ENCODE assay signal across 9 mouse cellular contexts in genomic region chr1:90927929-90928574, GRCm38 (mm10). TPM values are rescaled to one million over a fixed set of nuclear protein-coding genes. Genes with fewer than 3 reads are reported as not detected.
A peak's percentile ranks its signal among the peaks of the same experiment; 100 is the strongest.
DNase-seq lines count a peak whose midpoint lies in the region; ATAC-seq and TF ChIP-seq lines count a peak whose summit lies in the region.
"Had no signal": no experiment of that assay in that cellular context is flagged by ENCODE, and none has a peak within 500 bp of the region (broad histone marks: within the 10 kb centered on the region; RNA-seq: fewer than 3 reads in every experiment).

No protein-coding gene starts in this region.

- no peaks in the 10 kb centered on the region for H3K27me3 ChIP-seq in lung, embryonic 16.5 days (ENCODE audit: control insufficient read depth, insufficient read depth, low read depth, low read length)
- peaks cover 19% of the 10 kb centered on the region for H3K27me3 ChIP-seq in forebrain, embryonic 10.5 days (ENCODE audit: poor library complexity, severe bottlenecking)
- H3K27me3 ChIP-seq in limb, embryonic 13.5 days: peaks cover 15% of the 10 kb centered on the region; the same call in 1 of the 2 replicates

- H3K27ac ChIP-seq in lung, embryonic 16.5 days (ENCODE audit: low read length): peak overlapping the region; percentile 64
- H3K27ac ChIP-seq in forebrain, embryonic 10.5 days: peak overlapping the region; percentile 30; the same call in 1 of the 2 replicates
- peak overlapping the region; percentile 28; the same call in 1 of the 2 replicates for H3K27ac ChIP-seq in limb, embryonic 13.5 days
- H3K27ac ChIP-seq in olfactory bulb, adult 2 months (ENCODE audit: insufficient read depth, low read depth, low read length): no peak overlapping the region

- intact Hi-C loops in gastrocnemius, postnatal 14 days (cut with DNase I; ENCODE audit: low total_unique reads): loop anchor here (2.0 kb wide), 1 partner anchor 29 kb away; no protein-coding TSS in a partner anchor

- peak; percentile 59 for ATAC-seq in lung, embryonic 16.5 days (ENCODE audit: low read depth)
- ATAC-seq in limb, embryonic 13.5 days (ENCODE audit: low FRiP score, low read depth): 0 out of 2 replicates have a peak, but pooled peaks have one; percentile 36

- no peaks in the 10 kb centered on the region for H3K36me3 ChIP-seq in lung, embryonic 16.5 days (ENCODE audit: control insufficient read depth, insufficient read depth, low read length)
- H3K36me3 ChIP-seq in forebrain, embryonic 10.5 days (replicated peaks): no peaks in the 10 kb centered on the region
- no peaks in the 10 kb centered on the region for H3K36me3 ChIP-seq in limb, embryonic 13.5 days

- no peak for DNase-seq in lung, postnatal 14 days
- no peak for DNase-seq in forebrain, embryonic 10.5 days (ENCODE audit: extremely low spot score, low spot score)
- no peak for DNase-seq in left cerebral cortex, adult 9 months (ENCODE audit: low spot score in 2 of 2)
- DNase-seq in gastrocnemius, postnatal 14 days: no peak
- DNase-seq in frontal cortex, adult 2 months (ENCODE audit: extremely low spot score in 1 of 2, low spot score in 1 of 2): no peak

- no peak for TF ChIP-seq POLR2A in olfactory bulb, adult 2 months (IDR thresholded peaks at IDR 0.05; ENCODE audit: insufficient read depth, low read depth, low read length)

- peak overlapping the region; percentile 70 for H3K4me2 ChIP-seq in lung, embryonic 16.5 days (ENCODE audit: low read depth, low read length)
- H3K4me2 ChIP-seq in limb, embryonic 13.5 days (replicated peaks): peak overlapping the region; percentile 86

- WGBS in lung, embryonic 16.5 days: 2% methylated on average over 23 of the region's 23 CpGs
- 2% methylated on average over 23 of the region's 23 CpGs for WGBS in forebrain, embryonic 10.5 days
- WGBS in limb, embryonic 13.5 days: 2% methylated on average over 23 of the region's 23 CpGs
- WGBS in olfactory bulb, adult 2 months: 5% methylated on average over 23 of the region's 23 CpGs

- H3K4me1 ChIP-seq in lung, embryonic 16.5 days (replicated peaks; ENCODE audit: control insufficient read depth, insufficient read depth, low read length): peaks cover 16% of the 10 kb centered on the region
- H3K4me1 ChIP-seq in forebrain, embryonic 10.5 days: peaks cover 15% of the 10 kb centered on the region
- H3K4me1 ChIP-seq in limb, embryonic 13.5 days: peaks cover 19% of the 10 kb centered on the region
- H3K4me1 ChIP-seq in olfactory bulb, adult 2 months (ENCODE audit: control insufficient read depth, insufficient read depth, low read length): peaks cover 6% of the 10 kb centered on the region

- H3K9ac ChIP-seq in lung, embryonic 16.5 days (ENCODE audit: low read length): peak overlapping the region; percentile 57
- H3K9ac ChIP-seq in limb, embryonic 13.5 days: peak overlapping the region; percentile 57

- peak; percentile 9; the same call in 1 of the 2 replicates for TF ChIP-seq CTCF in olfactory bulb, adult 2 months (IDR thresholded peaks at IDR 0.05; ENCODE audit: insufficient read depth, low read depth, low read length)

- H3K9me3 ChIP-seq in lung, embryonic 16.5 days (ENCODE audit: control insufficient read depth, low read length): no peaks in the 10 kb centered on the region
- H3K9me3 ChIP-seq in forebrain, embryonic 10.5 days: no peaks in the 10 kb centered on the region
- no peaks in the 10 kb centered on the region for H3K9me3 ChIP-seq in limb, embryonic 13.5 days

- H3K4me3 ChIP-seq in lung, embryonic 16.5 days (ENCODE audit: low read length): peak overlapping the region; percentile 38
- H3K4me3 ChIP-seq in forebrain, embryonic 10.5 days: peak overlapping the region; percentile 50
- peak overlapping the region; percentile 40 for H3K4me3 ChIP-seq in limb, embryonic 13.5 days
- no peak overlapping the region for H3K4me3 ChIP-seq in olfactory bulb, adult 2 months (ENCODE audit: insufficient read depth, low read depth, low read length)

RNA-seq across cellular contexts. Expression of gene Mlph, which starts 13.2 kb away (rescaled TPM):
- 1.5 and 2.0 TPM in 2 replicates for polyA plus RNA-seq in lung, embryonic 16.5 days (2015; fragmentation: Nextera tagmentation; extraction: Ambion mirVana)
- 0.06 and 0.17 TPM in 2 replicates for polyA plus RNA-seq in forebrain, embryonic 10.5 days (2016; fragmentation: Nextera tagmentation; extraction: Ambion mirVana)
- 0.37 and 0.87 TPM in 2 replicates for polyA plus RNA-seq in limb, embryonic 13.5 days (2015; fragmentation: Nextera tagmentation; extraction: Ambion mirVana)
- polyA plus RNA-seq in olfactory bulb, adult 2 months (2012; ENCODE audit: insufficient read depth, insufficient read length, low replicate concordance, missing spikeins): not detected in 2 replicates
- under 1 TPM; 0.31 to 0.35 TPM for total RNA-seq in gastrocnemius, postnatal 14 days (2021)
- 0.69 and 1.2 TPM in 2 replicates for polyA plus RNA-seq in frontal cortex, adult 2 months (2012; rRNA removed)

RNA-seq across cellular contexts. Expression of gene Prlh, which starts 24.9 kb away (rescaled TPM):
- not detected in 2 replicates for polyA plus RNA-seq in lung, embryonic 16.5 days (2015; fragmentation: Nextera tagmentation; extraction: Ambion mirVana)
- not detected in 2 replicates for polyA plus RNA-seq in forebrain, embryonic 10.5 days (2016; fragmentation: Nextera tagmentation; extraction: Ambion mirVana)
- polyA plus RNA-seq in limb, embryonic 13.5 days (2015; fragmentation: Nextera tagmentation; extraction: Ambion mirVana): not detected in 2 replicates
- not detected in 2 replicates for polyA plus RNA-seq in olfactory bulb, adult 2 months (2012; ENCODE audit: insufficient read depth, insufficient read length, low replicate concordance, missing spikeins)
- not detected for total RNA-seq in gastrocnemius, postnatal 14 days (2021)
- polyA plus RNA-seq in frontal cortex, adult 2 months (2012; rRNA removed): not detected in 2 replicates
- total RNA-seq: adrenal gland, adult 8-10 months had no signal

RNA-seq across cellular contexts. Expression of gene Rab17, which starts 41.4 kb away (rescaled TPM):
- polyA plus RNA-seq in lung, embryonic 16.5 days (2015; fragmentation: Nextera tagmentation; extraction: Ambion mirVana): 3.1 and 3.8 TPM in 2 replicates
- polyA plus RNA-seq in forebrain, embryonic 10.5 days (2016; fragmentation: Nextera tagmentation; extraction: Ambion mirVana): 0.10 and 0.22 TPM in 2 replicates
- polyA plus RNA-seq in limb, embryonic 13.5 days (2015; fragmentation: Nextera tagmentation; extraction: Ambion mirVana): 0.69 and 1.0 TPM in 2 replicates
- polyA plus RNA-seq in olfactory bulb, adult 2 months (2012; ENCODE audit: insufficient read depth, insufficient read length, low replicate concordance, missing spikeins): not detected in 2 replicates
- under 1 TPM in 1 of 2 experiments, not detected in 1; 0.31 TPM for total RNA-seq in gastrocnemius, postnatal 14 days (2021)
- 0.06 and 0.21 TPM in 2 replicates for polyA plus RNA-seq in frontal cortex, adult 2 months (2012; rRNA removed)
- total RNA-seq: adrenal gland, adult 8-10 months had no signal
